Mouse (Mus musculus): ENCODE results near the gene Atg4a-ps.

DNA sequence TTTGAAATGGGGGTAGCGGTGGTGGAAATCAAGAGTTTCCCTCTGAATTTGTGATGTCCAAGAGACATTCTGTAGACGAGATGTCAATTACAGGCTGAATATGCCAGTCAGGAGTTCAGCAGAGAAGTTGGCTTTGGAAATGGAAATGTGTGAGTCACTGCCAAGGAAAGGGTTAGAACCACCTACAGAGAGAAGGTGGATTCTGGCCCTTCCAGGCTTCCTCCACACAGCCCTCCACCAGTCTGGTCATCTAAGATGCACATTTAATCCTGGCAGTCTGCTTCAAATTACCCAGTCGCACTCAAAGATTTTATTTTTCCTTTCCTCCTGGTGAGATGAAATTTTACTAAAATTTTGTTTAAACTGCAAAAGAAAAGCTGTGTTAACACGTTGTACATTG, 26.2 kb upstream of the Atg4a-ps start:
- TF ChIP-seq CTCF (conservative IDR thresholded peaks at IDR 0.05 in 1 of 2, IDR thresholded peaks at IDR 0.05 in 1 of 2; ENCODE audit: low read depth in 2 of 2, low read length in 2 of 2) (no peak), E2F4 (IDR thresholded peaks at IDR 0.05; ENCODE audit: insufficient replicate concordance, low read depth, low read length) (no peak), MXI1 (IDR thresholded peaks at IDR 0.05; ENCODE audit: low read depth, low read length) (no peak), JUND (conservative IDR thresholded peaks at IDR 0.05; ENCODE audit: low read depth, low read length) (no peak), MEF2A (IDR thresholded peaks at IDR 0.05; ENCODE audit: borderline replicate concordance, low read depth, low read length) (no peak), ETS1 (conservative IDR thresholded peaks at IDR 0.05; ENCODE audit: low read depth, low read length) (no peak), POLR2A (IDR thresholded peaks at IDR 0.05; ENCODE audit: low read depth, low read length) (no peak), USF2 (conservative IDR thresholded peaks at IDR 0.05; ENCODE audit: low read depth, low read length) (no peak), SIN3A (IDR thresholded peaks at IDR 0.05; ENCODE audit: low read length) (no peak), POLR2AphosphoS2 (IDR thresholded peaks at IDR 0.05; ENCODE audit: low read depth, low read length) (no peak)

All from CH12.LX (cell line).